Mouse (Mus musculus) cerebellum, adult 2 months (tissue): ENCODE measurements around the gene Sec14l1. TPM values are rescaled to one million over a fixed set of nuclear protein-coding genes. Genes with fewer than 3 reads are reported as not detected.

ENCODE experiments used
- DNase-seq, 2 experiments: peaks; one replicate each; pipeline ENCODE4 v3.0.0; 2021
- H3K27ac ChIP-seq: fragments of 200-500 bp; 2 replicates; pipeline ENCODE4 v1.5.1; 2012; ENCODE audit warnings: low read length, control low read depth, inconsistent platforms; ENCODE audit not compliant: insufficient read depth
- H3K27me3 ChIP-seq: fragments of 200-500 bp; 2 replicates; pipeline ENCODE4 v1.6.1; 2012; ENCODE audit warnings: inconsistent platforms, mild to moderate bottlenecking, low read length, moderate library complexity; ENCODE audit not compliant: control insufficient read depth, insufficient read depth
- H3K4me1 ChIP-seq: fragments of 200-500 bp; 2 replicates; pipeline ENCODE4 v1.6.1; 2011; ENCODE audit warnings: low read length; ENCODE audit not compliant: control insufficient read depth, insufficient read depth
- H3K4me3 ChIP-seq: fragments of 200-500 bp; replicated peaks from 2 replicates; pipeline ENCODE3; 2011; ENCODE audit warnings: mild to moderate bottlenecking, low read depth, low read length, control low read depth; ENCODE audit not compliant: insufficient read depth
- CTCF ChIP-seq: fragments of 200-500 bp; IDR thresholded peaks from 2 replicates; pipeline ENCODE4 v1.5.1; 2011; ENCODE audit warnings: low read depth, mild to moderate bottlenecking, control low read depth, low read length, moderate library complexity, borderline replicate concordance; ENCODE audit not compliant: insufficient read depth
- POLR2A ChIP-seq: fragments of 200-500 bp; IDR thresholded peaks from 2 replicates; pipeline ENCODE4 v1.6.1; 2011; ENCODE audit warnings: low read length, control low read depth, borderline replicate concordance; ENCODE audit not compliant: insufficient read depth
- WGBS: fragments of 180-500 bp; shearing (Covaris S2); methylation state at CpG from one replicate; pipeline ENCODE4 v1.1.7; 2018; 5-methylcytosine and 5-hydroxymethylcytosine counted together
- polyA plus RNA-seq: library from polyadenylated mRNA; depleted of rRNA; stranded (reverse); fragments of >200 nt; gene quantifications from 2 replicates; pipeline ENCODE4 v1.2.3, GENCODE M21; 2012

Sec14l1 gene
- polyA plus RNA-seq, 1 experiment: 124 TPM

DNA sequence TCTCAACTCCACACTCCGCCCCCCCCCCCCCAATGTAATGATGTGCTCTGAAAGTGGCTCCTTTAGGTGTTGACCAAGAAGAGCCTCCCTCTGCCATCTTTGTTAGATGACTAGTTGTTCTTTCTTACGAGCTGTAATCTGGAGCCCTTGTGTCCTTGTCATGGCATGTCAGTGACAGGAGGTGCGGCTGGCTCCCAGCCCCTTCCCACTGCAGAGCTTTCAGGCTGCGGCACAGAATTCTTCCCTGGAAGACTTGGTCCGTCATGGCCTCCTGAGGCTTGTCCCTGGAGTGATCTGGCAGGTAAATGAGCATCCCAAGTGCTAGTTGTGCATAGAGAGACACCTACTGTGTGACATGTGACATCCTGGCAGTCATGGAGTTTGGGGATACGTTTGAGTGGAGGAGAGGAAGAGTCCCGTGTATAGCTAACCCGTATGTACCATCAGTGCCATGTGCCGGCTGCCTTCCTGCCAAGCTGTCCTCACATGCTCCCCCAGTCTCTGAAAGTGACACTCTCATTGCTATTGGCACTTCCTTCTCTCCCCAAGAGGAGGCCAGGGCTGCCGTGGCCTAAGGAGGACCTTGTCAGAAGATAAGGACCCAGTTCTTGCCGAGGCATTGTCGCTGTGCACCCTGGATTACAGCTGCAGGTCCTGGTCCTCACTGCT lies 24.0 kb downstream of the Sec14l1 start:
- Histone ChIP-seq H3K4me1 (peaks cover 64% of the 10 kb centered on the region), H3K4me3 (no peak overlapping the region), H3K27ac (peak overlapping the region; percentile 68), H3K27me3 (no peaks in the 10 kb centered on the region)
- DNase-seq: peak; percentile 61 to 62
- TF ChIP-seq CTCF (peak; percentile 12; the same call in 1 of the 2 replicates), POLR2A (no peak)
- WGBS: 18% methylated on average over 12 of the region's 12 CpGs

DNA sequence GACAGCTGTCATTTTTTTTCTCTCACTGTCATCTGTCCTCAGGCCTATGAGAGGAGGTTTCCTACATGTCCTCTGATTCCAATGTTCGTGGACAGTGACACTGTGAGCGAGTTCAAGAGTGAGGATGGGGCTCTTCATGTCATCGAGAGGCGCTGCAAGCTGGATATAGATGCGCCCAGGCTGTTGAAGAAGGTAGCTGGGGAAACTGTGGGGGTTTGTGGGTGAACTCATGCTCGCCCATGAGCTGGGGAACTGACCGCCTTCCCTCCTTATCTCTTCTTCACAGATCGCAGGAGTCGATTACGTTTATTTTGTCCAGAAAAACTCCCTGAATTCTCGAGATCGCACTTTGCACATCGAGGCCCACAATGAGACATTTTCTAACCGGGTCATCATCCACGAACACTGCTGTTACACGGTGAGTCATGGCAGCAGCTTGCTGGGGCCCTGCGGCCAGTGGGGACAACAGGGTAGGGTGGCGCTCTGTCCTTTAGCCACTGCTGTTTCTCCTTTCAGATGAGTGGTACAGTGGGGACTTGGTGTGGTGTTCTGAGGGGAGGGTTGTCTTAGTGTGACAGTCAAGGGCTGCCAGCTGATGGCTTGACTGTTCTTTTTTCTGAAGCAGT lies 26.5 kb downstream of the Sec14l1 start:
- Histone ChIP-seq H3K27me3 (no peaks in the 10 kb centered on the region), H3K4me3 (no peak overlapping the region), H3K4me1 (peaks cover 49% of the 10 kb centered on the region), H3K27ac (no peak overlapping the region)
- peak in 1 of 2 experiments; percentile 53 for DNase-seq
- no peak for TF ChIP-seq POLR2A
- no peak for TF ChIP-seq CTCF
- WGBS: 60% methylated on average over 18 of the region's 18 CpGs

DNA sequence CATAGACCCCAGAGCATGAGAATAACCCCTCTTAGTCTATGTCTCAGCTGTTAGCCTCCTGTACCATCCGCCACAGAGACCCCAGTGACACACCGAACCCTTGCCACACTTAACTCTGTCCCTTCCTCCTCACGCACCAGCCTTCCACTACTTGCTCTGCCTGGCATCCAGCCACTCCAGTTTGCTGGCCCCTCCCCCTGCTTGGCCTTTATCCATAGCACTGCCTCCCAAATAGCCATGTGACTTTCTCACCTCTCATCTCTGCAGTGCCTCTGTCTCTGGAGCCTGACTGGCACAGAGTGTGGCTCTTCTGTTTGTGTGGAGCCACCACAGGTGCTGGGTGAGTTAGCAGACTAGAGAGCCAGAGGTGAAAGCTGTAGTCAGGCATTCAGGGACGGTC lies 27.5 kb downstream of the Sec14l1 start:
- no peak overlapping the region for H3K27ac ChIP-seq
- peak in 1 of 2 experiments; percentile 38 for DNase-seq
- no peak overlapping the region for H3K4me3 ChIP-seq
- WGBS: 43% methylated on average over 4 of the region's 4 CpGs
- no peak for TF ChIP-seq POLR2A
- TF ChIP-seq CTCF: no peak
- H3K27me3 ChIP-seq: no peaks in the 10 kb centered on the region
- H3K4me1 ChIP-seq: peaks cover 54% of the 10 kb centered on the region

DNA sequence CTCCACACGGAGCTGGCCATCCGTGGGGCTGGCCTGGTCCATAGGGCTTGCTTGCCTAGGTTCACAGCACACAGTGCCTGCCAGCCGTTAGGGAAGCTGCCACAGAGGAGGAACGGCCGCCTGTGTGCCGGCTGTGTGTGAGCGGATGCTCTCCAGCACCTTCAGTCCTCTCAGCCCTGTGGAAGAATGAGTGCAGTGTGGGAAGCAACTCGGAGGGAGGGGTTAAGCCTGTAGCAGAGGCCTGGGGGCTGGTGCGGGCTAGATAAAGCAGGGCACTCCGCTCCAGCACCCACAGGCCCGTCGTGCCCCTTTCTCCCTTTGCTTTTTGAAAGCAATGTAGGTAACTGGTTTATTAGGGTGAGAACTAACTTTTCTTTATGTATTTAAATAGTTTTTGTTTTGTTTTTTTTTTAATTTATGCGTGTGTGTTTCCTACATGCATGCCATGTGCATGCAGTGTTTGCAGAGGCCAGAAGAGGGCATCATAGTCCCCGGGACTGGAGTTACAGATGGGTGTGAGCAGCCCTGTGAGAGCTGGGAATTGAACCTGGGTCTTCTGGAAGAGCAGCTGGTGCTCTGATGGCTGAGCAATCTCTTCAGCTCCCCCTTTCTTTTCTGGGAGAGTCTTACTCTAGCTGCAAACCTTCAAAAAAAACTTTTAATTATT lies 30.6 kb downstream of the Sec14l1 start:
- no peak overlapping the region for H3K4me3 ChIP-seq

DNA sequence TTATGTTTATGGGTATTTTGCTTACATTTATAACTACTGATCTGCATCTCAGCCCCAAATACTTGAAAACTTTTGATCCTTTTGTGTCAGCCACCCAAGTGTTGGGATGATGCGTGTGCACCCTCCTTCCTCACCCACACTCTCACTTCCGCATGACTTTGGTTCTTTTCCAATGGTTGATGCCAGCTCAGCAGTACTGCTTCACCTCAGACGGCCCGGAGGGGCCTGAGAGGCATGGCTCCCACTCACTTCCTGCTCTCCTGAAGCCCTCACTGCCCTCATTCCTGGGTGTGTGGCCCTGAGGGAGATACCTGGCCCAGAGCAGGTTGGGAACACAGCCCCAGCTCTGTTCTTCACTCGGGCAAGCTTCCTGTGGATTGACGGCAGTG lies 31.1 kb downstream of the Sec14l1 start:
- no peak overlapping the region for H3K4me3 ChIP-seq
- peaks cover 37% of the 10 kb centered on the region for H3K4me1 ChIP-seq
- no peaks in the 10 kb centered on the region for H3K27me3 ChIP-seq
- DNase-seq: no peak
- 0 out of 2 replicates have a peak overlapping the region, but pooled peaks have one; percentile 48 for H3K27ac ChIP-seq
- WGBS: 20% methylated on average over 6 of the region's 6 CpGs
- TF ChIP-seq POLR2A (no peak), CTCF (no peak)

More for the DNA sequence above, 30.6 kb downstream of the Sec14l1 start:
- peaks cover 41% of the 10 kb centered on the region for H3K4me1 ChIP-seq
- 88% methylated on average over 14 of the region's 14 CpGs for WGBS
- H3K27me3 ChIP-seq: no peaks in the 10 kb centered on the region
- no peak for DNase-seq
- peak; percentile 39; the same call in 1 of the 2 replicates for TF ChIP-seq CTCF
- TF ChIP-seq POLR2A: no peak
- H3K27ac ChIP-seq: no peak overlapping the region

DNA sequence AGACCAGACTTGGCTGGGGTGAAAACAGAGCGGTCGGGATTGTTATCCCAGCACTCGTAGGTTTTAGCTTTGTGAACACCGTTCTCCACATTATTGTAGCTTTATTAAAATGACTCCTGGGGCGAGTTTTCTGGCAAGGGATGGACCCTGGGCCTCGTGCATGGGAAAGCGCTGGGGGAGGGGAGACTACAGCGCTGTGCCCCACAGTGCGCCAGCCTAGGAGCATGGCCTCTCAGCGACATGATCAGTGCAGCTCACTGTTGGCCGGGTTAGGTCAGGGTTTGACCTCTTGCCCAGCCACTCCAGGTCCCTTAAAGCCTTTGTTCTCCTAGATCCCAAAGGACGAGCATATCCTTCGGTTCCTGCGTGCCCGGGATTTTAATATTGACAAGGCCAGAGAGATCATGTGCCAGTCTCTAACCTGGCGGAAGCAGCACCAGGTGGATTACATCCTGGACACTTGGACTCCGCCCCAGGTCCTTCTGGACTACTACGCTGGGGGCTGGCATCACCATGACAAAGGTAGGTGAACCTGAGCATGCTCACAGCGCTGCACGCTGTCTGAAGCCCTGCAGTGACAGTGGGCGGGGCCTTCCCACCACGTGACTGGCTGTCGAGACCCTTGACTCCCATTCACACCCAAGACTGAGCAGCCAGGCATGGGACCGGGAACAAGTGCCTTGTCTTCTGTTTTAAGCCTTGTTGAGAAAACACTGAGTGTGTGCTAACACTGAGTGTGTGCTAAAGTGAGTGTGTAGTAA lies 32.0 kb downstream of the Sec14l1 start:
- Histone ChIP-seq H3K4me3 (no peak overlapping the region), H3K27ac (peak overlapping the region; percentile 48), H3K27me3 (no peaks in the 10 kb centered on the region), H3K4me1 (peaks cover 29% of the 10 kb centered on the region)
- DNase-seq: peak; percentile 58 to 68
- TF ChIP-seq POLR2A (no peak), CTCF (no peak)
- WGBS: 26% methylated on average over 24 of the region's 24 CpGs

DNA sequence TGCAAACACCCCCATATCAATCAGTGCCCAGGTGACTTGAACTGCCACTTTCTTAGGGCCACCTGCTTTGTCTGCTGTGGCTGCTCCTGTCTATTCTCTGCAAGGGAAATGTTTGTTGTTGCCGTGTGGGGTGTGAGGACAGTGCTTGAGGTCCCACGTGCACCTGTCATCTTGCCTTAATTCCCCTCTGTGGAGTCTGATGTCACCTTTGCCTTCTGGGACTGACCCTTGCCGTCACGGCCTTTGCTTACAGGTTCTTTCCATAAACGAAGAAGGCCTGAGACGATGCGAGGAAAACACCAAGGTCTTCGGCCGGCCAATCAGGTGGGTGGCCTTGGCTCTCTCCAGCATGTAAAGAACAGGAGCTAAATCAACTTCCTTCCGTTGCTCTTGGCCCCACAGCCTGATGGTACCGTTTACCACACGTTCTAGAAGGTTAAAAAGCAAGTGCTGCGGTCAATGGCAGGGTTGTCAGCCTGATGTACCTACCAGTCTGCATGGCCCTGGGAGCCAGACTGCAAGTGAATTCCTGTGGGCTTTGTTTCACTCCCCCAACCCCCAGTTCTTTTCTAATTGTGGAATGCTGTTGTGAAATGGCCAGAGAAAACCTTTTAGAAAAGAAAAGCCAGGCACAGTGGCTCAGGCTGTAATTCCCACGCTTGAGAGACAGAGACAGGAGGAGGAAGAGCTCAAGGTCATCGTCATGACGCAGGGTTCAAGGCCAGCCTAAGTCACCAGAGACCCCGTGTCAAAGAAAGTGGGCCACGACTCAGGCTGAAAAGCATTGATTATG lies 34.1 kb downstream of the Sec14l1 start:
- Histone ChIP-seq H3K4me1 (peaks cover 41% of the 10 kb centered on the region), H3K4me3 (no peak overlapping the region), H3K27ac (no peak overlapping the region), H3K27me3 (no peaks in the 10 kb centered on the region)
- TF ChIP-seq POLR2A (no peak), CTCF (no peak)
- WGBS: 74% methylated on average over 18 of the region's 18 CpGs
- DNase-seq: no peak
